Mouse (Mus musculus): ENCODE results near the gene Relb.
"Not testable (repeated sequence)": the region's sequence is repeated elsewhere in the genome, so short reads cannot be mapped to it uniquely, and the experiment has no call there.

The Relb gene

GRCm38 (mm10) chr7:19632275-19632674, 3.0 kb upstream of the Relb start:
- DNase-seq = no peak

DNA sequence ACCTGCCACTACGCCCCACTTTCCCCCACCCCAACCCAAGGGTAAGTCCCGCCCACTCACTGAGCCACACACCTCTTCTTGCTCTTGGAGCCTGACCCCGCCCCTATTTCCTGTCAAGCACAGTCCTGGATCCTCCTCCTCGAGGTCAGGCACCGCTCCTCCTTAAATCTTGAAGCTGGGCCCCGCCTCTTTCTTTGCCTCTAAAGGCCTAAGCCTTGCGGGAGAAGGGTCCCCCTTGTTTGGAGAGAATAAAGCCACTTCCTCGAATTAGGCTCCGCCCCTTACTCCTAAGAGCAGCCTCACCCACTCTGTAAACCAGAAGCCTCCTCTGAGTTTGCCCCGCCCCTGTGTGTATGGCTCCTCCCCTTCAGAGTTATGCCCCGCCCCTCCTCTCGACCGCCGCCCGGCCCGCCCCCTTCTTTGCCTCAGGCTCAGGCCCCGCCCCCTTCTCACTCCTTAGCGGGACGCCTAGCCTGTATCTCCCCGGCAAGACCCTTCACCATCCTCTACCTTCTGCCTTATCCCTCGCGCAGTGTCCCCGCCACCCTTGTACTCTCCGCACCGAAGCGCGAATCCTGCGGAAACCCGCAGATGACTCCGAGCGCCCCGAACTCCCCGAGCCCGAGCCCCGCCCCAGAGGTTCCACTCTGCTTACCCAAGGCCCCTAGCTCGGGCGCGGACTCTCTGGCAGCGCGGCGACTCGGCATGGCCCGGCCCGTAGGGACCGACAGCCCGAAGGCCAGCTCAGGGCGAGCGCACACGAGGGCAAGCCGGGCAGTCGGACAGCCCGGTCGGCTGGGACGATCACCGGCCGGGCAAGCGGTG, 490 bp downstream of the Relb start:
- DNase-seq = peak; percentile 90 to 93

DNA sequence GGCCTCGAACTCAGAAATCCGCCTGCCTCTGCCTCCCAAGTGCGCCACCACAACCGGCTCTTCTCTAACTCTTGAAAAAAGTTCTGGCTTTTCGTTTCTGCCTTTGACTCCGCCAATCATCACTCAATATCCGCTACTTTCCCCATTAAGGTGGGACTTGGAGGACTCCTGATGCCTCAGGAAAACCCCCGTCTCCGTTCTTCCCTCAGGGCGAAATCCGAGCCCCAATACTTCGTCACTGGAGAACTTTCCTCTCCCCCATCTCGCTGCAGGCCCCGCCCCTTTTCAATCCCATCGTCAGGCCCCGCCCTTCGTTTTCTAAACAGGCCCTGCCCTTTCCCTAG, 1.1 kb downstream of the Relb start:
- no peak for DNase-seq

DNA sequence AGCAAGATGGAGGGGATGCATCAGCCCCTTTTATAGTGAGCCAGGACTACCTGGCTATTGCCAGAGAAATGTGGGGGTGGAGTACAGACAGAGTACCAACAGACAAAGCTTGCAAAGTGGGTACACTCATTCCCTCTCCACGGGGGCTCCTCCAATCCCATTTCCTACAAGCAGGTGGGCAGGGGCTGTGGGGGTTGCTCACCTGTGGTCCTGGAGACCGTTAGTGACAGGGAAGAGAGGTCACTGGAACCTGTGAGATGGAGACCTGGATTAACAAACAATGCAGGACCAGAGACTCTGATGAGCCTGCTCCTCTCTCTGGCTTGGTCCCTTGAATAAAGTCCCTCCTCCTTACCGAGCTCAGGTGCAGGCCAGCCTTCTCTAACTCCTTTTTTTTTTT, 1.5 kb downstream of the Relb start:
- DNase-seq = no peak

GRCm38 (mm10) chr7:19623433-19623832, 5.8 kb downstream of the Relb start:
- DNase-seq = no peak

DNA sequence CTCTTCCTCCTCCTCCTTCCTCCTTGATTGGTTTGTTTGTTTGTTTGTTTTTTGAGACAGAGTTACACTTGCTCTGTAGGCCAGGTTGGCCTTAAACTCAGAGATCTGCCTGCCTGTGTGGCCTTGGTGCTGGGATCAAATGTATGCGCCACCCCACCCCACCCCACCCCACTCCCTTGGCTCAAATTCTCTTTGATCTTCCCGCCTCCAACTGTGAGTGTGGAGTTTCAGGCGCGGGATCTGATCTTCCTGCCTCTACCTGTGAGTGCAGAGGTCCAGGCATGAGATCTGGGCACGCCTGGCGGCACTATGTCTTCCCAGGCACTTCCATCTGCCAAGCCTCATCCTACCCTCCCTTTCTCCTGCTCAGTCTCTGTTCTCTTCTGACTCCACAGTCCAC, 7.0 kb downstream of the Relb start:
- DNase-seq = no peak

GRCm38 (mm10) chr7:19620811-19621210, 8.4 kb downstream of the Relb start:
- DNase-seq = no peak

GRCm38 (mm10) chr7:19619004-19619801, 10.0 kb downstream of the Relb start:
- DNase-seq = peak; percentile 86 to 89

DNA sequence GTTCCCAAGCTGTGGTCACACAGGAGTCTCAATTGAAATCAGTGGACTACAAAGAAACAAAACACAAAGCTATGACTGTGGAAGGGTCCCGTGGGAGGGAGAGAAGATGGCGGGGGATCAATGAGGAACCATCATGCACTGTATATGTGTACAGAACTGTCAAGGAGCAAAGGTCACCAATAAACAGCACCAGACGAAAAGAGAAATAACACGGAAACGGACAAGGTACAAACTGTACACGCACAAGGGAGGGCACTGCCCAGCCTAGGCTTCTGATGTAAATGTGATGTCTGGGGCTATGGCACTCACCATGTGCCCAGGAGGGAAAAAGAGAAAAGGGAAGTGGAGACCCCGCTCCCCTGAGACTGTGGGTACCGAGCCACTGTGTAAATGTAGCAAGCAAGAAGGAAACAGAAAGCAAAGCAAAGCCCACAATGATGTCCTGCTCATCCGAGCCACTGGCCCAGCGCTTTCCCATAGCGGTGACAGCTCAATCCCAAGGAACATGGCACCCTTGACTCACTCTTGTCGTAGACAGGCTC, 14.1 kb downstream of the Relb start:
- DNase-seq = no peak

- no peak for DNase-seq
These were observed 18.3 kb downstream of the Relb start for GRCm38 (mm10) chr7:19610969-19611368.

- no peak for DNase-seq
These were observed 19.5 kb downstream of the Relb start for GRCm38 (mm10) chr7:19609641-19610332.

- no peak for DNase-seq
These were observed 21.9 kb downstream of the Relb start for GRCm38 (mm10) chr7:19607291-19607690.

DNA sequence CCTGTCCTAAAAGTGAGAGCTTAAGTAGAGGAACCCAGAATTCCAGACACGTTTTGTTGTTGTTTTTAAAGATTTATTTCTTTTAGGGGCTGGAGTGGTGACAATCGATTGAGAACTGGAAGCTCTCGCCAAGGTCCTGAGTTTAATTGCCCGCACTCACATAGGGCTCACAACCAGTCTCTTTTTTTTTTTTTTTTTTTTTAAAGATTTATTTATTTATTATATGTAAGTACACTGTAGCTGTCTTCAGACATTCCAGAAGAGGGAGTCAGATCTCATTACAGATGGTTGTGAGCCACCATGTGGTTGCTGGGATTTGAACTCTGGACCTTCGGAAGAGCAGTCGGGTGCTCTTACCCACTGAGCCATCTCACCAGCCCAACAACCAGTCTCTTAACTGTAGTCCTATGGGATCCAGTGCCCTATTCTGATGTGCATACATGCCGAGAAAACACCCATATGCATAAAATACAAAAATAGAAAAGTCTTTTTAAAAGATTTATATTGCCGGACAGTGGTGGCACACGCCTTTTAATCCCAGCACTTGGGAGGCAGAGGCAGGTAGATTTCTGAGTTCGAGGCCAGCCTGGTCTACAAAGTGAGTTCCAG, 24.5 kb downstream of the Relb start:
- DNase-seq = not testable (repeated sequence)

DNA sequence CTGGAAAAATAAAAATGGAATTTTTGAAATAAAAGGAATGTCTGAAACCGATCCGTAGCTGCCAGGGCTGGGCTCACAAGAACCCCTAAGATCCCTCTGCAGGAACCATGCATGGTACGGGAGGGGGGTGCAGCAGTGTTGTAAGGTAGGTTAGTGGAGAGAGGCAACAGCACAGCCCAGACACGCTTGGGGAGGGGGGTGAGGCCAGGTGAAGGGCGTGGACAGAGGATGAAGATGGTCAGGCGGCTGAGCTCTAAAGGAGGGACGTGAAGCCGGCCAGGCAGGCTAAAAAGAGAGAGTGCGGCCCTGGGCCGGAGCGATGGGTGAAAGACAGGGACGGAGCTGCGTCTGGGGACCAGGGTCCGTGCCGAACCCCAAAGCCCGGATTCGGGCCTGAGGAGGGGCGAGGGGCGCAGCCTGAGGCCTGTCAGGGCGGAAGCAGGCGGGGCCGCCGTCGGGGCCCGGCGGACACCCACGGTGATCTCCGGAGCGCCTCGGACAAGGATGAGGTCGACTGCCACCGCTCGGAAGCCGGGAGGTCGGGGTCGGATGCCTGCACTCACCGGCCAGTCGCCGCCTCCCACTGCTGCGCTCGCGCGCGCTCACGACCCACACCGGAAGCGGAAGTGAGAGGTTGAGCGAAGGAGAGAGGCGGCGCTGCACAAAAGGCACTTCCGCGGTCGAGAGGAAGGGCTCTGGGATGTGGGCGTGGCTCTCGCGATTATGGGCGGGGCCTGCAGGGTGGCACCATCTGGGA, 25.2 kb downstream of the Relb start, which contains the start of gene Clasrp:
Gene Clasrp, minus strand, starts transcription at position 638 of the 757 bp plus-strand sequence.
- DNase-seq = peak; percentile 98

- no peak for DNase-seq
These were observed 26.2 kb downstream of the Relb start for GRCm38 (mm10) chr7:19603055-19603454.

- DNase-seq = peak in 1 of 2 experiments; percentile 55
These were observed 28.7 kb downstream of the Relb start for GRCm38 (mm10) chr7:19600562-19600961.

- no peak for DNase-seq
These were observed 36.0 kb downstream of the Relb start for GRCm38 (mm10) chr7:19593061-19593730.

DNA sequence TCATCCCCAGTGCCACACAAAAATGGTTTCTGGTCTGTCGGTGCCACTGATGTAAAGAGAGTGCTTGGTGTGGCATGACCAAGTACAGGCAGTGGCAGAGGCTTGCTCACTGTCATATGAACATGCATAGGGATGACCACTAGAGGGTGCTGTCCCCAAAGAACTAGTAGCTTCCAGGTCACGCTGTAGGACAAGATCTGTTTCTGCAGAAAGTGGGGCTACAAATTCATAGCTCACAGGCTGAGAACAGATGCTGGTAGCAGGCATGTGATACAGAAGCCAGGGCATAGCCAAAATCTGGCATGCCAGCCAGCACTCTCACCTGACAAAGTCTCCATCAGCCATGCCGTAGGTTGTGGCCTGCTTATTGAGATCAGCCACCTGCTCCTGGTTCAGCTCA, 39.3 kb downstream of the Relb start:
- DNase-seq = peak; percentile 89 to 95

DNA sequence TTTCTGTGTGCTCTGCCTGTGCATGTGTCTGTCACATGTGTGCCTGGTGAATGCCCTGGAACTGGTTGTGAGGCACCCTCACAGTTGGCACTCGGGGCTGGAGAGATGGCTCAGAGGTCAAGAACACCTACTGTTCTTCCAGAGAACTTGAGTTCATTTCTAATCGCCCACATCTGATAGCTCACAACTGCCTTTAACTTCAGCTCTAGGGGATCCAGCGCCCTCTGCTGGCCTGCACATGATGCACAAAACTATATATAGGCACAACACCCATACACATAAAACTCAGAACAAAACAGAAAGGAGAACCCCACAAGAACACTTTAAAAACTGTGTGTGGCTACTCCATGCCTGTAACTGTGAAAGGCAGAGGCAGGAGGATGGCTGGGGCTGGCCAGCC, 40.0 kb downstream of the Relb start:
- peak; percentile 68 to 72 for DNase-seq

DNA sequence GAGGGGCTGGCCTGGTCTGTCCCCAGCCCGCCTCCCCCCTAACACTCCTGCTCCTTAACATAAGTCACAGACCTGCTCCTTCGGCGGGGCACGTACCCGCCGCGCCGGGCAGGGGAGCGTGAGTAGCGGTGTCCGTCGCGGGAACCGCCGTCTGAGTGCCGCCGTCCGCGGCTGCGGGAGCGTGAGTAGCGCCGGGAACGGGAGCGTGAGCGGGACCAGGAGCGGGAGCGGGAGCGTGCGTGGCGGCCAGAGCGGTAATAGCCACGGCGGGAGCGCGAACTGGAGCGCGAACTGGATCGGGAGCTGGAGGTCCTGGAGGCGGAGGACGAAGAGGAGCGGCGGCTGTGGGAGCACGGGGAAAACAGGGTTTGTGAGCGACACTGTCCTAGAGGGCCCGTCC, 43.0 kb downstream of the Relb start:
- DNase-seq = no peak

DNA sequence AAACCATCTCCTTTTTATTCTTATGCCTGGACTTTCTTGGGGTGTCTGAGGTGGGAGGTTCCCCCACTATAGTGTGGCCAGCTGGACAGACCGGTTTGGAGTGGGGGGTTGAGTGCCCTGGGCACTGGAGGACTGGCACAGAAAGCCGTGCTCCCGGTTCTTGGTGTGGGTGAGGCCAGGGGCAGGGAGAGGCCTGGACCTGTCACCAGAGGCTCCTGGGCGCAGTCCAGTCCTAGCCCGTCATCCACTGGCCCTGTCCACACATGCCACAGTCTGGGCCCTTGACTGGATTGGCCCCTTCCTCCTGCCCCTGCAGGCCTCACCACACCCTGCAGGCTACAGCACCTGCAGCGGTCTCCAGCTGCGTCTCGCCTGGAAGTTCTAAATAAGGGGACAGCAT, 48.6 kb downstream of the Relb start:
- no peak for DNase-seq
